Mouse (Mus musculus) thymus, adult 2 months (tissue): ENCODE results near the gene Vmn1r183. TPM values are rescaled to one million over a fixed set of nuclear protein-coding genes. Genes with fewer than 3 reads are reported as not detected.
"Not testable (repeated sequence)": the region's sequence is repeated elsewhere in the genome, so short reads cannot be mapped to it uniquely, and the experiment has no call there.

Source experiments
- DNase-seq: peaks from one replicate; pipeline ENCODE4 v3.0.0; 2021
- H3K27ac ChIP-seq: fragments of 200-500 bp; 2 replicates; pipeline ENCODE4 v1.5.1; 2012; ENCODE audit warnings: low read length, control low read depth; ENCODE audit not compliant: control insufficient read depth, insufficient read depth
- H3K27me3 ChIP-seq: fragments of 200-500 bp; 2 replicates; pipeline ENCODE4 v1.6.1; 2012; ENCODE audit warnings: mild to moderate bottlenecking, low read length, moderate library complexity, mixed read lengths; ENCODE audit not compliant: control insufficient read depth, insufficient read depth
- H3K36me3 ChIP-seq: fragments of 200-500 bp; 2 replicates; pipeline ENCODE4 v1.6.1; 2012; ENCODE audit warnings: mild to moderate bottlenecking, low read length, moderate library complexity; ENCODE audit not compliant: control insufficient read depth, insufficient read depth
- H3K4me1 ChIP-seq: fragments of 200-500 bp; replicated peaks from 2 replicates; pipeline ENCODE4 v1.6.1; 2012; ENCODE audit warnings: low read length; ENCODE audit not compliant: control insufficient read depth, insufficient read depth
- H3K4me3 ChIP-seq: fragments of 200-500 bp; 2 replicates; pipeline ENCODE4 v1.5.1; 2012; ENCODE audit warnings: mild to moderate bottlenecking, low read length, control low read depth, moderate library complexity; ENCODE audit not compliant: control insufficient read depth, insufficient read depth
- CTCF ChIP-seq: fragments of 200-500 bp; IDR thresholded peaks from 2 replicates; pipeline ENCODE4 v1.5.1; 2012; ENCODE audit warnings: mild to moderate bottlenecking, control low read depth, low read length, moderate library complexity, borderline replicate concordance; ENCODE audit not compliant: control insufficient read depth, poor library complexity, insufficient read depth; ENCODE audit errors: extremely low read depth
- POLR2A ChIP-seq: fragments of 200-500 bp; IDR thresholded peaks from 2 replicates; pipeline ENCODE4 v1.6.1; 2012; ENCODE audit warnings: mild to moderate bottlenecking, low read length, control low read depth, moderate library complexity; ENCODE audit not compliant: control insufficient read depth, poor library complexity, insufficient read depth; ENCODE audit errors: extremely low read depth
- WGBS: fragments of 180-500 bp; shearing (Covaris S2); methylation state at CpG from one replicate; pipeline ENCODE4 v1.1.7; 2018; 5-methylcytosine and 5-hydroxymethylcytosine counted together
- polyA plus RNA-seq: library from polyadenylated mRNA; depleted of rRNA; stranded (reverse); fragments of >200 nt; gene quantifications from 2 replicates; pipeline ENCODE4 v1.2.3, GENCODE M21; 2012; rRNA removed

Vmn1r183 gene
- polyA plus RNA-seq = not detected in 2 replicates

DNA sequence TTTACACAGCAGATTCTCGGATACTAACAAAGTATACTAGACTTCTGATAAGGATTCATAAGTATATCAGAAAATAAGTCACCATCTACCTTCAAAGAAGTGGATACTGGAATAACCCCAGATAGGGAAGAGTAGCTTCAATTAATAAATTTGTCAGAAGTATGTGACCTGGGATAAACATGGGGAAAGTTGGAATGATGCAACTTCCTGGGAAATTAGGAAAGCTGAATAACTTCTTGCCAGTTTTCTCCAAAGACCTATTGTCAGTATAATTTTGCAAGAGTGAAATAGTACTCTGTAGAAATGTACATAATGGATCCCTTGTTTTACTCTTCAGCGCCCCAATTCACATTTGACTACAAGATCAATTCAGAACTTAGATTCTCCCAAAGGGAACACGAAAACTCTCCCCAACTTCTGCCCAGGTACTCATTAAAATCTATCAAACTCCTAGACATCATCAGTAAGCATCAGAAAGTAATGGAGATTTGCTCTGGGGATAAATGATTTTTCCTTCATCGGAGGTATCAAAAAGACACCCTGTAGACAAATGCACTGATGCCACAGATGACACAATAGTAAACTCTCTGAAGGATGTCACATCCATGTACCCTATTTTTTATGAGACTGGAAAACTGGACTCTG lies at the start of gene Vmn1r183:
TSS of gene Vmn1r183 (plus strand) at position 595 of the 645 bp plus-strand sequence.
- DNase-seq = no peak
- TF ChIP-seq POLR2A (no peak), CTCF (no peak)
- WGBS = 80% methylated on average over 4 of the region's 4 CpGs
- H3K4me3 ChIP-seq = no peak within 1 kb of the TSS
- H3K27ac ChIP-seq = no peak within 1 kb of the TSS
- no peaks in the 10 kb centered on the region for H3K4me1 ChIP-seq
- no peaks in the 10 kb centered on the region for H3K36me3 ChIP-seq
- no peaks in the 10 kb centered on the region for H3K27me3 ChIP-seq

GRCm38 (mm10) chr7:24074424-24074823 lies 21.4 kb downstream of the Vmn1r183 start:
- H3K27me3 ChIP-seq, H3K4me3 ChIP-seq, H3K36me3 ChIP-seq, H3K27ac ChIP-seq, H3K4me1 ChIP-seq, DNase-seq: not testable (repeated sequence)
- 48% methylated on average over 1 of the region's 1 CpGs for WGBS

- no peaks in the 10 kb centered on the region for H3K36me3 ChIP-seq
- TF ChIP-seq POLR2A (peak; percentile 38; the same call in 1 of the 2 replicates), CTCF (peak; percentile 19; the same call in 1 of the 2 replicates)
- DNase-seq = peak; percentile 91
- peak within 1 kb of the TSS; percentile 85 for H3K4me3 ChIP-seq
- H3K27ac ChIP-seq = peak within 1 kb of the TSS; percentile 70
- H3K4me1 ChIP-seq = peaks cover 14% of the 10 kb centered on the region
- 17% methylated on average over 44 of the region's 44 CpGs for WGBS
- H3K27me3 ChIP-seq = no peaks in the 10 kb centered on the region
Measured at GRCm38 (mm10) chr7:24081634-24082431, 28.8 kb downstream of the Vmn1r183 start, which contains the start of gene Zfp180. Gene Zfp180 (plus strand): TSS chr7:24081924.

GRCm38 (mm10) chr7:24082457-24083235 lies 29.6 kb downstream of the Vmn1r183 start:
- Histone ChIP-seq H3K36me3 (no peaks in the 10 kb centered on the region), H3K27me3 (no peaks in the 10 kb centered on the region), H3K4me1 (peaks cover 14% of the 10 kb centered on the region), H3K27ac (peak overlapping the region; percentile 70; the same call in 1 of the 2 replicates), H3K4me3 (peak overlapping the region; percentile 85)
- DNase-seq = no peak
- TF ChIP-seq CTCF = no peak
- TF ChIP-seq POLR2A = no peak
- 35% methylated on average over 15 of the region's 15 CpGs for WGBS

DNA sequence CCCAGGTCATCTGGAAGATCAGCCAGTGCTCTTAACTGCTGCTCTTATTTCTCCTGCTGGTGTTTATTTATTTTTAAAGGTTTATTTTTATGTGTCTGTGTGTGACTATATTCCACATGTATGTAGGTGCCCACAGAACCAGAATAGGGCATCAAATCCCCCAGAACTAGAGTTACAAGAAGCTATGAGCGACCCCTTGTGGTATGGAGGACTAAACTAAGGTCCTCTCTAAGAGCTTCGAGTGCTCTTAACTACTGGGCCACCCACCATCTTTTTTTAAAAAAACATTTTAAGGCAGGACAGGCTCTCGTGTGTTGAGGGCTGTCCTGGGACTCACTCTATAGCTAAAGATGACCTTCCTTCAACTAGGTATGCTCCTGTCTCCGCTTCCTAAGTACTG lies 33.8 kb downstream of the Vmn1r183 start:
- no peak for DNase-seq
- TF ChIP-seq CTCF (no peak), POLR2A (no peak)
- no peak overlapping the region for H3K4me3 ChIP-seq
- WGBS = 98% methylated on average over 4 of the region's 4 CpGs
- peaks cover 14% of the 10 kb centered on the region for H3K4me1 ChIP-seq
- H3K27ac ChIP-seq = no peak overlapping the region
- no peaks in the 10 kb centered on the region for H3K27me3 ChIP-seq
- no peaks in the 10 kb centered on the region for H3K36me3 ChIP-seq

DNA sequence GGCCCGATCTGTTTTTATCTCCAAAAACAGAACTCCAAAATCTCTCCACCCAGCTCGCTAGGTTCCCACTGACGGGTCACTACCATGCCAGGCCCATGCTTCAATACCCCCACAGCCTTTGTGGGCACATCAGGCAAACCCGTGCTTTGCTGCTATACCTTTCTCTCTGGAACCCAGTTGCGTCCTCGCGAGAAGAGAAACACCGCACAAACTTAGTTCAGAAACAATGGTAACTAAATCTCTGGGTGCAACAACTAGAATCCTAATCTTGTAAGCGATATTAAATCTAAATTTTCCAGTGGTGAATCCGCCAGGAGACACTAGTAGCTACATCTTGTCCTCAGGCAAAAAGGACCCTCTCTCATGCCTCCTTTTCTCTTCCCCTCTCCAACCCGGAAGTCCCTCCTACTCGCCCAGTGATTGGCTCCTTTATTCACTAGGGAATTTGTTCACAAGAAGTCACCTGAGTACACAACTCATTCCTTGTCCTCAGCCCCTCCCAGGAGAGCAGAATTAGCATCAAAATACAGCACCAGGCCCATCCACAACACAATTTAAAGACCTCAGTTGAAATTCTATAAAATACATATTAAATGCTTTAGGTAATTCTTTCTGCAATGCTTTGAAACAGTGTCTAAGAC lies 34.6 kb downstream of the Vmn1r183 start:
- peaks cover 12% of the 10 kb centered on the region for H3K4me1 ChIP-seq
- H3K36me3 ChIP-seq = no peaks in the 10 kb centered on the region
- no peak overlapping the region for H3K4me3 ChIP-seq
- no peak overlapping the region for H3K27ac ChIP-seq
- H3K27me3 ChIP-seq = no peaks in the 10 kb centered on the region
- no peak for DNase-seq
- TF ChIP-seq POLR2A = no peak
- no peak for TF ChIP-seq CTCF
- 97% methylated on average over 12 of the region's 12 CpGs for WGBS
